Mouse (Mus musculus) midbrain, embryonic 16.5 days (tissue): ENCODE data around the gene Plcb4. TPM values are rescaled to one million over a fixed set of nuclear protein-coding genes. Genes with fewer than 3 reads are reported as not detected.

Experiments
- ATAC-seq: fragments of 200-750 bp; cut with Nextera tagmentation; 2 replicates; pipeline ENCODE4 v1.8.0; 2017; ENCODE audit warnings: moderate TSS enrichment
- H3K27ac ChIP-seq: fragments of 300-500 bp; sonication (generic); 2 replicates; pipeline ENCODE4 v1.5.1; 2014; ENCODE audit warnings: mild to moderate bottlenecking, low read length, mixed read lengths
- H3K27me3 ChIP-seq: fragments of 300-500 bp; sonication (generic); 2 replicates; pipeline ENCODE4 v1.6.1; 2014; ENCODE audit warnings: low read depth, low read length, mixed read lengths; ENCODE audit not compliant: control insufficient read depth, insufficient read depth
- H3K36me3 ChIP-seq: fragments of 300-500 bp; sonication (generic); 2 replicates; pipeline ENCODE4 v1.6.1; 2014; ENCODE audit warnings: mild to moderate bottlenecking, low read length, moderate library complexity, mixed read lengths; ENCODE audit not compliant: control insufficient read depth, insufficient read depth
- H3K4me1 ChIP-seq: fragments of 300-500 bp; sonication (generic); 2 replicates; pipeline ENCODE4 v1.6.1; 2014; ENCODE audit warnings: mild to moderate bottlenecking, low read length, mixed read lengths; ENCODE audit not compliant: control insufficient read depth, insufficient read depth
- H3K4me2 ChIP-seq: fragments of 300-500 bp; sonication (generic); 2 replicates; pipeline ENCODE4 v1.6.1; 2014; ENCODE audit warnings: mild to moderate bottlenecking, low read length, mixed read lengths
- H3K4me3 ChIP-seq: fragments of 300-500 bp; sonication (generic); 2 replicates; pipeline ENCODE4 v1.5.1; 2014; ENCODE audit warnings: low read depth, mild to moderate bottlenecking, low read length, moderate library complexity, mixed read lengths
- H3K9ac ChIP-seq: fragments of 300-500 bp; sonication (generic); 2 replicates; pipeline ENCODE4 v1.6.1; 2014; ENCODE audit warnings: low read depth, low read length, mixed read lengths
- H3K9me3 ChIP-seq: fragments of 300-500 bp; sonication (generic); replicated peaks from 2 replicates; pipeline ENCODE4 v1.6.1; 2014; ENCODE audit warnings: mild to moderate bottlenecking, low read length, mixed read lengths; ENCODE audit not compliant: control insufficient read depth, poor library complexity, severe bottlenecking
- WGBS: fragments of 180-500 bp; shearing (Covaris S2); extraction: QIAGEN DNeasy Blood & Tissue Kit; methylation state at CpG from one replicate; pipeline ENCODE4 v1.1.7; 2014; 5-methylcytosine and 5-hydroxymethylcytosine counted together
- polyA plus RNA-seq: library from polyadenylated mRNA; unstranded; fragments of >200 nt; fragmentation: Nextera tagmentation; extraction: Ambion mirVana; gene quantifications from 2 replicates; pipeline ENCODE4 v1.2.1, GENCODE M21; 2015

The Plcb4 gene
- polyA plus RNA-seq, 1 experiment from 2014 or later: 44.4 TPM

GRCm38 (mm10) chr2:135797677-135798546 lies 139.1 kb downstream of the Plcb4 start:
- Histone ChIP-seq H3K4me2 (no peak overlapping the region), H3K4me3 (no peak overlapping the region), H3K9me3 (no peaks in the 10 kb centered on the region), H3K36me3 (no peaks in the 10 kb centered on the region), H3K4me1 (peaks cover 14% of the 10 kb centered on the region), H3K27me3 (no peaks in the 10 kb centered on the region), H3K9ac (no peak overlapping the region), H3K27ac (peak overlapping the region; percentile 62)
- 29% methylated on average over 5 of the region's 5 CpGs for WGBS
- no peak for ATAC-seq

- Histone ChIP-seq H3K4me2 (no peak overlapping the region), H3K4me1 (peaks cover 14% of the 10 kb centered on the region), H3K27me3 (no peaks in the 10 kb centered on the region), H3K4me3 (no peak overlapping the region), H3K9ac (no peak overlapping the region), H3K9me3 (no peaks in the 10 kb centered on the region), H3K36me3 (no peaks in the 10 kb centered on the region), H3K27ac (no peak overlapping the region)
- ATAC-seq: no peak
- WGBS: 57% methylated on average over 10 of the region's 10 CpGs
These were observed 140.4 kb downstream of the Plcb4 start for GRCm38 (mm10) chr2:135799149-135799770.

DNA sequence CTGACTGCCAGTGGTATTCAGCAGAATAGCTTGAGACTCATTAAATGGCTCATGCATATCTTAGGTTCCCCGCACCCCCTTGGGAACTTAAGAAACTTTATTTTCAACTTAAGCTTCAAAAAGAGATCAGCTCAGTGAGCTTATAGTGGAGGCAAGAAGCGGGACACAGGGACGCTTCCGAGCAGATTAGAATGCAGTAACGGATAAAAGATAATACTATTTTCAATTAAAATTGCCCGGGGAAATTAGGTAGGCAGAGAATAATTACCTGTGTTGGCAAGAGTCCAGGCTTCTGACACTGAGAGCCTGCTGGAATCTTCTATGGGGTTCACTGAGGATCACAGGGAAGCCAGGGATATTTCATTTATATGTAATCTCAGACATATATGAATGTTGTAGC lies 141.6 kb downstream of the Plcb4 start:
- WGBS: 51% methylated on average over 6 of the region's 6 CpGs
- H3K36me3 ChIP-seq: no peaks in the 10 kb centered on the region
- no peak overlapping the region for H3K4me2 ChIP-seq
- H3K4me1 ChIP-seq: peaks cover 14% of the 10 kb centered on the region
- no peak overlapping the region for H3K9ac ChIP-seq
- H3K27ac ChIP-seq: no peak overlapping the region
- ATAC-seq: peak; percentile 53; the same call in 1 of the 2 replicates
- H3K27me3 ChIP-seq: no peaks in the 10 kb centered on the region
- no peaks in the 10 kb centered on the region for H3K9me3 ChIP-seq
- no peak overlapping the region for H3K4me3 ChIP-seq

- Histone ChIP-seq H3K27ac (no peak overlapping the region), H3K27me3 (no peaks in the 10 kb centered on the region), H3K36me3 (no peaks in the 10 kb centered on the region; the same call in 1 of the 2 replicates), H3K4me3 (no peak overlapping the region), H3K9me3 (no peaks in the 10 kb centered on the region), H3K4me1 (peaks cover 6% of the 10 kb centered on the region), H3K9ac (no peak overlapping the region), H3K4me2 (no peak overlapping the region)
- ATAC-seq: no peak
- WGBS: 79% methylated on average over 9 of the region's 9 CpGs
These were observed 144.2 kb downstream of the Plcb4 start for GRCm38 (mm10) chr2:135802878-135803450.

DNA sequence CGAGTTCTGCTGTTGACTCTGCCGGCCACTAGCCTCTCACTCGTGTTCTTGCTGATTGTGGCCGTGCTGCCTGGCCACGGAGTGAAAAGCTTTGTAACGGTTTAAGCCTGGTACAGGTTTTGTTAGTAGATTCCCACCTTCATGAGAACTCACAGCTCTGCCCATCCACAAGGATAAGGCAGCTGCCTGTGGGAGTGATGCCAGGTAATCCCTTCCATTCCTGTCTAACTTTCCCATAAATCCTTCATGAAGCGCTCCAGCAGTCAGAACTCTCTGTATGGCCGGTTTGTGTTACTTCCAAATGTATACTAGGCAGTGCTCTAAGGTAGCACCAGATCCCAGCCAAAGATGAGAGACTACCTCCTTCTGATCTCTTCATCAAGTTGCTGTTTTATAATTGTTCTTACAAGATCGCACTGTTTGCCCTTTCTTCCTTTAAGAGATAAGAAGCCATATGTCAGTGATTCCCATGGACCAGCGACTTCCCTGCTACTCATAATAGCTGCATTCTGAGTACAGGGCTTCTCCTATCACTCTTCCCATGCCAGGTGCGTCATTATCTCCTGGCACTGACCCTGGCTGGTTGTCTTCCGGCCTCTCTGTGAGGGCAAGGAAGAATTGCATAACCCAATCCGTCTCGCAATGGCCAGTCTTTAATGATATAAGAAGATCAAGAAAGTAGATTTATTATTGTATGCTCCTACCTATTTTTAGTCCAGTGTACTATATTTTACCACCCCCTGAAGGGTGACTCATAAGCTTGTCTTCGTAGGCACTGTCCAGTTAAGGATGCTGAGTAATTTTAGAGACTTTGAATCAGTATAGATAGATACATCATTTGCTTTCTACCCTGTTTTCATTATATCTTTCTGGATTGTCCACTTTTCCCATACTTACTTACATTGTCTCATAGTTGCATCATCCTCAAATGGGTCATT lies 147.2 kb downstream of the Plcb4 start:
- WGBS: 89% methylated on average over 15 of the region's 15 CpGs
- H3K4me3 ChIP-seq: no peak overlapping the region
- ATAC-seq: no peak
- no peaks in the 10 kb centered on the region for H3K9me3 ChIP-seq
- no peak overlapping the region for H3K27ac ChIP-seq
- no peaks in the 10 kb centered on the region for H3K27me3 ChIP-seq
- no peaks in the 10 kb centered on the region; the same call in 1 of the 2 replicates for H3K36me3 ChIP-seq
- no peak overlapping the region for H3K9ac ChIP-seq
- no peak overlapping the region for H3K4me2 ChIP-seq
- no peaks in the 10 kb centered on the region for H3K4me1 ChIP-seq

DNA sequence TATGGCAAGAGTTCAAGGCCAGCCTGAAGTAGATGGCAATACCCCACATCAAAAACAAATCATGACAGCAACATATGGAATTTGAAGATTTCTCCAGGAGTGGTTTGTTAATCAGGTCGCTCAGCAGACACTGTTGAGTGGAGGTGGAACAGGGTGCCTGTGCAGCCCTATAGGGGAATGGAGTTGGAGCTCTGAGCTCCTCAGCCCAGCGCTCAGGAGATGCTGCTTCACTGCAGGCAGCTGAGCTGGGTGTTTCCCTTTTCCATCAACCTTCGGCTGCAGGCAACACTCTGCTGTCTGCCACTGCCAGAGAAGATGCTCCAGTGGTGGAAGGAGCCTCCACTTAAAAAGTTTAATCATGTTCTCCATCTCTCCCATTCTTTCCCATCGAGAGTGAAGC lies 149.5 kb downstream of the Plcb4 start:
- H3K4me2 ChIP-seq: no peak overlapping the region
- no peak overlapping the region for H3K4me3 ChIP-seq
- H3K27ac ChIP-seq: no peak overlapping the region
- no peaks in the 10 kb centered on the region for H3K27me3 ChIP-seq
- WGBS: 88% methylated on average over 4 of the region's 4 CpGs
- no peak for ATAC-seq
- H3K4me1 ChIP-seq: no peaks in the 10 kb centered on the region
- no peaks in the 10 kb centered on the region; the same call in 1 of the 2 replicates for H3K36me3 ChIP-seq
- H3K9me3 ChIP-seq: no peaks in the 10 kb centered on the region
- H3K9ac ChIP-seq: no peak overlapping the region

GRCm38 (mm10) chr2:135810841-135811240 lies 152.0 kb downstream of the Plcb4 start:
- 80% methylated on average over 6 of the region's 6 CpGs for WGBS
- 0 out of 2 replicates have a peak, but pooled peaks cover 5% of the 10 kb centered on the region for H3K9me3 ChIP-seq
- ATAC-seq: no peak
- H3K27ac ChIP-seq: no peak overlapping the region
- no peak overlapping the region for H3K9ac ChIP-seq
- no peak overlapping the region for H3K4me2 ChIP-seq
- no peaks in the 10 kb centered on the region for H3K4me1 ChIP-seq
- no peaks in the 10 kb centered on the region; the same call in 1 of the 2 replicates for H3K36me3 ChIP-seq
- no peaks in the 10 kb centered on the region for H3K27me3 ChIP-seq
- H3K4me3 ChIP-seq: no peak overlapping the region

DNA sequence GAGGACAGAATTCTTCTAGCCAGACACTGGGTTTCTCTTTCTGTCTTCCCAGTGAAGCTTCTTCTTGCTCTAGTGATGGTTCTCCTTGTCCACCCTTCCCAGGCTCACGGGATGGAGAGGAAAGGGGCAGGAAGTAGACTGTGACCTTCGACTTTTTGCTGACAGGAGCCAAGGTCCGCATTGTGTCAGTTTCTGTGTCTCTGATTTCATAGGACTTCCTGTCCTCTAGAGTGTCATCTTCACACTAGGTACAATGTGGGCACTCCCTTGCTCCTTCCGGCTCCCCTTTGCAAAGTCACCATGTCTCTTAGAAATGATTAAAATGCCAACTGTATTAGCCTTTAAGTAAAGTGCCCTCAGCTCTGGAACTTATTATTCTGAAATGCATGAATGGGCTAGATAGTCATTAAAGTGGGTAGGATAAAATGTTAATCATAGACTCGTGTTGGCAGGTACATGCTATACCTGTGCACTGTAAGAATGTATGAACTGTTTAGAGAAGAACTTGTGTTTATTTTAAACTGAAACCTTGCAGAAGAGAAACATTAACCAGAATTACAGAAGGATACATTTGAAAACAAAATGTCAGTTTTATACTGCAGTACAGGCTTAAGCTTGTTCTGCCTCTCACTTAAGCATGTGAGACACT lies 152.8 kb downstream of the Plcb4 start:
- H3K4me1 ChIP-seq: no peaks in the 10 kb centered on the region
- H3K4me3 ChIP-seq: no peak overlapping the region
- no peak for ATAC-seq
- H3K36me3 ChIP-seq: no peaks in the 10 kb centered on the region; the same call in 1 of the 2 replicates
- 0 out of 2 replicates have a peak, but pooled peaks cover 5% of the 10 kb centered on the region for H3K9me3 ChIP-seq
- no peak overlapping the region for H3K4me2 ChIP-seq
- WGBS: 78% methylated on average over 5 of the region's 5 CpGs
- no peak overlapping the region for H3K27ac ChIP-seq
- H3K9ac ChIP-seq: no peak overlapping the region
- no peaks in the 10 kb centered on the region for H3K27me3 ChIP-seq
